Mouse (Mus musculus): ENCODE data around the gene Tpra1.

The Tpra1 gene

GRCm38 (mm10) chr6:88959834-88960233 lies 57.8 kb downstream of the Tpra1 start:
- peak; percentile 79 for DNase-seq

GRCm38 (mm10) chr6:88960941-88961340 lies 58.9 kb downstream of the Tpra1 start:
- no peak for DNase-seq
